Mouse (Mus musculus) B cell, adult (primary cell): Measurements from ENCODE around the gene Cdc42se1. TPM values are rescaled to one million over a fixed set of nuclear protein-coding genes. Genes with fewer than 3 reads are reported as not detected.

ENCODE experiments used
- total RNA-seq: library from RNA; stranded (reverse); gene quantifications from 4 replicates; pipeline ENCODE4 v1.2.4, GENCODE M21; 2023; ENCODE audit not compliant: inconsistent age

The Cdc42se1 gene
- 193 to 216 TPM (median 202 TPM) in 4 replicates for total RNA-seq

DNA sequence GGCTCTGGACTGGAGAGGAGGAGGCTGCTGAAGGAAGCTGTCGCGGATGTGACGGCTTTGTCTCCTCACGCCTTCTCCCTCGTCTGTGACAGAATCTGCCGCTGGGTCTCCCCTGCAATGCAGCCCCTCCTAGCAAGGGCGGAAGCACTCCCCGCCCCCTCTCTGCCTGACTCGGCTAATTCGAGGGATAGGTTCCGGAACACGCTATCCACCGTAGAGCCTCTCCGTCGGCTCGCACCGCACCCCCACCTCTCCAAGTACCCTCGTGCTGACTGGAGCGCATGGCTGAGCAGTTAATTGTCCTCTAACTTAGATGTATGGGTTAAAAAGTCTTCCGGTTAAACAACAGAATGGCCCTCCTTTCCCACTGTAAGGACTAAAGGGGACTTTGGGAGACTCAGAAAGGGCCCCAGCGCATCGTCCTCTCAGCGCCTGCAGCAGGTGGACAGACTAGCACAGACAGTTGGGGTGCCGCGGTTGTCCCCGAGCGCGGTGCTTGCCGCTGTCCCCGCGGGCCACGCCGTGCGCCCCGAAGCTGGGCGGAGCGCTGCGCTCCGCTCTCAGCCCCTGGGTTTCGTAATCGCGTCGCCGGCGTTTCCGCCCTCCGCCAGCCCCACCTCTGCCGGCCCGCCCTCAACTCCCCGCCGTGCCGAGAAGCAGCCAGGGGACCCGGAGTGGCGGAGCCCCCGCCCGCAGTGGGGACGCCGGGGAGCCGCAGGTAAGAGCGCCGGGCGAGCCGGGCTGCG is at the start of gene Cdc42se1:
Gene Cdc42se1 (plus strand): TSS at position 585 of the 746 bp plus-strand sequence.

DNA sequence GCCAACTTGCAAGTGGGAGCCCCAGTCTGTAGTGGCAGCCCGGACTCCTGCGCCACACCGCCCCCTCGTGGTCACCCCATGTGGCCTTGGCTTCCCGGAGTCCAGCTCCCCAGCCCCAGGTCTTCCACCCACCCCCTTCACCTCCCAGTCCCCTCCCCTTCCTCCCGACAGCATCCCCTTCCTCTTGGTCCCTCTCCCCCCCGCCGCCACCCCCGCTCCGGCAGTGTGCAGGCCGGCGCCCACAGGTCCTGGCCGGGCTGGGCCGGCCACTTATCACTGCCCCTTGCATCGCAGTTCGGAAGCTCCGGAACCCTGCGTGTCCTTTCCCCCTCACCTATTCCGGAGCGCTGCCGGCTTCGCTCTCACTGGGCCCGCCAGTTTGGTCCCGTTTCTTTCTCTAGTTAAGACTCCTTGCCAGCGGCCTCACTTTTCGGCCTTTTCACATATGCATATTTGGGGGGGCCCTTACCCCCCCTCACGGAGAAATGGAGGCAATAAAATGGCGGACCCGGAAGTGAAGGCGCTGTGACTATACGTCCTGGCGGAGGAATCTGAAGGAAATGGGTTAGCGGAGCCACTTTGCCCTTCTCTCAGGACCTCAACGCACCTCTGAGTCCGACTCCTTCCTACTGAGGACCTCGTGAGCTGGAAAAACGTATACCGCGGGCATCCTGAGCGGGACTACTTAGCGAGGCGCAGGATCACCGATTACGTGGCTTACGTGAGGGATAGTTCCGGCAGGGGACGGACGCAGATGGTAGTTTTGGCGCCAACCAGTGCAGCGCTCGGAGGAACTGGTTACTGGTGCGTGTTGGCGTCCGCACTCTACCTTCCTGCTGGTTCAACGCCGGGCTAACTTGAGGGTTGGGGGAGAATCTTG is 11.0 kb upstream of the Cdc42se1 start, which contains the start of gene Gabpb2:
Gene Gabpb2 (minus strand): TSS at position 662 of the 880 bp plus-strand sequence.

DNA sequence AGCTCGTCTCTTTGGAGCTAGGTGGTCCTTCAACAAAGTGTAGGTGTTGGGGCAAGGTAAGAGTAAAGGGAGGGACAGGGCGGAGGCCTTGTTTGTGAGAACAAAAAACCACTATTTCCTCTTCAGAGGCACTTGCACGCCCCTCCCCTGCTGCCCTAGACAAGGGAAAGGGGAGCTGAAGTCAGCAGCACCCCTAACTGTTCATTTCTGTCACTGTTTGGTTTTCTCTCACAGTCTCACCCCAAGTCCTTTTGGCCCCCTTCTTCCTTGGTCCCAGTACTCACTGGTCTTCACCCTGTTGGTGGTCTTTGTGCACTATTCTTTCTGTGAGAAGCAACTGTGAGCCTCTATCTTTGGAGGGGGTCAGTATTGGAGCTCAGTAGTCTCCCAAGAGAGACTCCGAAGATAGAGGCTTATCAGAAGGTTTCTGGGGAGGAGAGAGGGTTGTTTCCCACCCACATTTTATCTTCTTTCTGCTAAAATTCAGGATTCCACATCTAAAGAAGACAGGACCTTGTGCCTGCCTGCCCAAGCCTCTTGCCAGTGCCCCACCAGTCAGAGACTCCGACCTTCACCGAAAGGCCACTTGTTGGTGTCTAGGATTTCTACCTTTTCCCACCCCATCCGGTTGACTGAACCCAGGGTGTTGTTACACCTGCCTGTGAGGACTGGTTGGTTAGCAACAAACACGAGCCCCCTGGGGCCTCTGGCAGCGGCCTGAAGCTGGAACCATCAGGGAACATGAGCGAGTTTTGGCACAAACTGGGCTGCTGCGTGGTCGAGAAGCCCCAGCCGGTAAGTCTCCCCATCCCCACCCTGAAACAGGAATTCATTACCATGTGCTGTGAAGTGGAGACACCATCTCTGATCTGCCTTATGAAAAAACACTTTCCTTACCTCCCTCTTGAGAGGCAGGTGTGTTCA is 3.0 kb downstream of the Cdc42se1 start, which contains the start of gene Mllt11:
Gene Mllt11 (minus strand): TSS at position 874 of the 924 bp plus-strand sequence.

DNA sequence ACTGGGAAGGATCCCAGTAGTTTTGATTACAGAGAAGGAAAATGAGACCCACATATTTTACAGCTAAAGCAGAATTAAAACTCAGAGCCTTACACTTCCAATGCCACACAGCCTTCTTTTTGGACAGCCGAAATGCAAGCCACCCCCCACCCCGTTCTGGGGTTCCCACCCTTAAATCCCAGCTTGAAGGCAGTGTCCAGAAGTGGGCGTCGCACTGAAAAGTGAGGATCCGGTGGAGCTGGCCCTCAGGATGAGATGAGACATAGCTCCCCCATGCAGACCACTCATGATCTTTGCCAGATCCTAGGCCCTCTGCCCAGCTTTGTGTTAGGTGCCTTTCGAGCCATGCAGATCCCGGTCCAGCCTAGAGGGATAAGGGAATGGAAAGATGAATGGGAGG is 13.0 kb downstream of the Cdc42se1 start, which contains the start of gene Gm128:
Gene Gm128 (minus strand): TSS at position 101 of the 400 bp plus-strand sequence.

DNA sequence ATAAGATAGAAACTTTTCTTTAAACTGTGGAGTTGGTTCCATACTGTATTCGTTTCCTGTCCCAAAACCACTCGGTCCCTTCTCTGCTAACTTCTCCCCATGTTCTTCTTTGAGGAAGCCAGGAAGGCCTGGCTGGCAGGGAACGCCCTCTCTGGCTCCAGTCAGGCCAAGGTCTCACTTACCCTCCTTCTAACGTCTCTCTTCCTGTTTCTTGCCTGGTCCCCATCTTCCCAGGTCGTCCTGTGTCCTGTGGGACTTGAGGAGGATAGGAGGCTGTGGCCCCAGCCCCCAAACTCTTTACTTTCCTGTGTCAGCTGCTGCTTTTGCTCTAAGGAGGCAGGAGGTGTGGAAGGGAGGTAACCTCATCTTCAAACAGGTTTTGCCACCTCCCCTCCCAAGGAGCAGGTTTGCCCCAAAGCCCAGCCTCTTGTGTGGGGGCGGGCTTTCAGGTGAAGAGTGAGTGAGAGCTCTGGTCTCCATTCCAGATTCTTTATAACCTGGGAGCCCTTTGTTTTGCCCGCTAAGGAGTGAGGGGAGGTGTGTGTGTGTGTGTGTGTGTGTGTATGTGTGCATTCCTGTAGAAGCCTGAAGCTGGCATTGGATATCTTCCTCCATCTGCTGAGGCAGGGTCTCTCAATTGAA is 22.4 kb downstream of the Cdc42se1 start, which contains the start of gene Bnipl:
Gene Bnipl (minus strand): TSS at position 411 of the 642 bp plus-strand sequence.

DNA sequence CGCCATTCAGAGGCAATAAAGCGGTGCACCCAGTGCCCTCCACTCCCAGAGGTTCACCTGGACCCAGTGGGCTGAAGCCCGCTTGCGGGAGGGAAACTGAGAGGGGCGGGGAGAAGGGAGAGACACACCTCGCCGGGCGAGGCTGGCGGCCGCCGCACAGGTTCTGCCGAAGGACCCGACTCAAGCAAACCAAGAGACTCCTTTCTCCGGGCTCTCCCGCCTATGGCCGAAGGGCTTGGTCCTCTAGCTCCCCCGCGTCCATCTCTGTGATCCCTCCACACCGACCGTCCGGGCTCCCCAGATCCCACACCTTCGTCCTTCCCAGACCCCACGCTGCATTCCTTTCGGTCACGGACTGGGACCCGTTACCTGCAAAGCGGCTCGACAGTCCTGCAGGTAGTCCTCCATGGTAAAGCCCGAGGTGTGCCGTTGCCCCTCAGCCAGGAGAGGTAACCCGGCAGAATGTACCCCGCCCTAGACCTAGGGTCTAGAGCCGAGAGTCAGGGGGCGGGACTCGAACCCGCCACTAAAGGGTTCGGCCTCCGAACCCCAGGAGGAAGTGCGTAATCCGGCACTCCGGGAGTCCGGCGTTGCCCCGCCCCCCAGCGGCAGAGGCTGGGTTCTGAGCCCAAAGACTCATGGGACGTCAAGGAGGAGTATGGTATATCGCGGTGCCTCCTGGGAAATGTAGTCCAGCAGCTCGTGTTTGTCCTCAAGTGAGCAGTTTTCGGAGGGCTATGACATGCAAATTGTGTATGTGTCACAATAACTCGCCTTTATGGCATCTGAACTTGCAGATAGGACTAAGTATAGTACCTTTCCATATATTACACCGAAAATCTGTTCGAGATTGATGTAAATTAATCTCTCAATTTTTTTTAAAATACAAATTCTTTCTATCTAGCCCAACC is 52.9 kb downstream of the Cdc42se1 start, which contains the start of the genes Mindy1 and Prune1:
Gene Mindy1 (plus strand): TSS at position 130 of the 911 bp plus-strand sequence.
Gene Prune1 (minus strand): TSS at position 861 of the 911 bp plus-strand sequence.

Other genes with a start within 250 kb of the Cdc42se1 start
- 44.0 to 63.8 TPM (median 53.7 TPM) in 4 replicates for gene Zfp687, start 213.3 kb upstream of the Cdc42se1 start, total RNA-seq
- gene Psmd4, start 186.1 kb upstream of the Cdc42se1 start, total RNA-seq, result 124 to 144 TPM (median 133 TPM) in 4 replicates
- 33.7 to 38.4 TPM (median 36.5 TPM) in 4 replicates for gene Pip5k1a, start 121.8 kb upstream of the Cdc42se1 start, total RNA-seq
- 53.3 to 68.2 TPM (median 62.1 TPM) in 4 replicates for gene Vps72, start 117.7 kb upstream of the Cdc42se1 start, total RNA-seq
- gene Tmod4, start 104.3 kb upstream of the Cdc42se1 start, total RNA-seq, result 1.5 to 4.0 TPM (median 2.2 TPM) in 4 replicates
- gene Scnm1, start 94.7 kb upstream of the Cdc42se1 start, total RNA-seq, result 57.3 to 78.5 TPM (median 59.9 TPM) in 4 replicates
- 5.3 to 7.8 TPM (median 6.3 TPM) in 4 replicates for gene Lysmd1, start 94.6 kb upstream of the Cdc42se1 start, total RNA-seq
- gene Tnfaip8l2, start 86.4 kb upstream of the Cdc42se1 start, total RNA-seq, result 24.3 to 35.2 TPM (median 28.0 TPM) in 4 replicates
- gene Sema6c, start 68.3 kb upstream of the Cdc42se1 start, total RNA-seq, result 0.18 to 1.1 TPM (median 0.54 TPM) in 3 of 4 replicates, not detected in the other
- 66.4 to 77.9 TPM (median 74.8 TPM) in 4 replicates for gene Gabpb2, start 10.8 kb upstream of the Cdc42se1 start, total RNA-seq
- 4.9 to 8.2 TPM (median 7.6 TPM) in 4 replicates for gene Mllt11, start 3.4 kb downstream of the Cdc42se1 start, total RNA-seq
- not detected in 4 replicates for gene Gm128, start 12.9 kb downstream of the Cdc42se1 start, total RNA-seq
- not detected in 4 replicates for gene Bnipl, start 22.5 kb downstream of the Cdc42se1 start, total RNA-seq
- gene Mindy1, start 52.6 kb downstream of the Cdc42se1 start, total RNA-seq, result 32.4 to 40.2 TPM (median 36.0 TPM) in 4 replicates
- 9.9 to 11.6 TPM (median 11.1 TPM) in 4 replicates for gene Prune1, start 53.3 kb downstream of the Cdc42se1 start, total RNA-seq
- 1.2 to 2.2 TPM (median 2.0 TPM) in 4 replicates for gene Anxa9, start 78.4 kb downstream of the Cdc42se1 start, total RNA-seq
- 121 to 134 TPM (median 130 TPM) in 4 replicates for gene Cers2, start 86.1 kb downstream of the Cdc42se1 start, total RNA-seq
- 31.4 to 38.1 TPM (median 33.0 TPM) in 4 replicates for gene Setdb1, start 128.5 kb downstream of the Cdc42se1 start, total RNA-seq
- gene 4930558C23Rik, start 174.1 kb downstream of the Cdc42se1 start, total RNA-seq, result not detected in 4 replicates
- gene Arnt, start 205.7 kb downstream of the Cdc42se1 start, total RNA-seq, result 79.2 to 85.4 TPM (median 82.6 TPM) in 4 replicates